Mouse (Mus musculus) lung, adult 2 months (tissue): ENCODE measurements around the gene Itch. TPM values are rescaled to one million over a fixed set of nuclear protein-coding genes. Genes with fewer than 3 reads are reported as not detected.

Source experiments
- DNase-seq: peaks from one replicate; pipeline ENCODE4 v3.0.0; 2022
- H3K4me1 ChIP-seq: fragments of 200-500 bp; 2 replicates; pipeline ENCODE4 v1.6.1; 2011; ENCODE audit warnings: low read length; ENCODE audit not compliant: control insufficient read depth, insufficient read depth
- H3K4me3 ChIP-seq: fragments of 200-500 bp; replicated peaks from 2 replicates; pipeline ENCODE3; 2011; ENCODE audit warnings: low read depth, mild to moderate bottlenecking, control low read depth, low read length; ENCODE audit errors: extremely low read depth
- CTCF ChIP-seq: fragments of 200-500 bp; IDR thresholded peaks from 2 replicates; pipeline ENCODE4 v1.5.1; 2011; ENCODE audit warnings: mild to moderate bottlenecking, low read length, control low read depth; ENCODE audit not compliant: insufficient read depth
- POLR2A ChIP-seq: fragments of 200-500 bp; IDR thresholded peaks from 2 replicates; pipeline ENCODE4 v1.6.1; 2011; ENCODE audit warnings: low read depth, mild to moderate bottlenecking, control low read depth, low read length, borderline replicate concordance; ENCODE audit errors: extremely low read depth
- WGBS: fragments of 180-500 bp; shearing (Covaris S2); methylation state at CpG from one replicate; pipeline ENCODE4 v1.1.7; 2018; 5-methylcytosine and 5-hydroxymethylcytosine counted together
- polyA plus RNA-seq: library from polyadenylated mRNA; depleted of rRNA; stranded (reverse); fragments of >200 nt; gene quantifications from 2 replicates; pipeline ENCODE4 v1.2.3, GENCODE M21; 2012; rRNA removed

Gene Itch
- polyA plus RNA-seq, 1 experiment: 12.0 TPM

DNA sequence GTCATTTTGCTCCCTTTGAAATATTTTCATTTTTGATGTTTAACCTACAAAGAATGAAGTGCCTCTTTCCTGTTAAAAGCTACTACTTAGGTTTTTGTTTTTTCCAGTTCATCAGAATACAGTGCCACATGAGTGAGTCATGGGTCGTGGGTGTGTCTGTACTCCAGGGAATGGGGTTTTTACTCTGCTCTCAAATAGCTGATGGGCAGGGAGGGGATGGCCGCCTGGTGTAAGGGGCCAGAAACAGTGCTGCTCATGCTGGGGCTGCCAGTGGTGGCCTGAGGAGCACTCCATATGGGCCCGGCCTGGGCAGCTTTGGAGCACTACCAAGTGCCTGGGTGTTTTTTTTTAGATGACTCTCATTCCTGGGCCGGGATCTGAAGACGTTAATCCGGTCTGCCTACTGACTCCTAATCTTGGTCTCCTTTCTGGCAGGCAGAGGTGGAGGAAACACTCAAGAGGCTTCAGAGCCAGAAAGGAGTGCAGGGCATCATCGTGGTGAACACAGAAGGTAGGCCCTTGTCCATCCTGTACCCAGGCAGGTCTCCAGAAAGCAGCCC, 109.1 kb downstream of the Itch start:
- TF ChIP-seq POLR2A: no peak
- no peak for TF ChIP-seq CTCF
- peaks cover 17% of the 10 kb centered on the region for H3K4me1 ChIP-seq
- no peak overlapping the region for H3K4me3 ChIP-seq
- DNase-seq: peak; percentile 23
- 49% methylated on average over 7 of the region's 7 CpGs for WGBS

DNA sequence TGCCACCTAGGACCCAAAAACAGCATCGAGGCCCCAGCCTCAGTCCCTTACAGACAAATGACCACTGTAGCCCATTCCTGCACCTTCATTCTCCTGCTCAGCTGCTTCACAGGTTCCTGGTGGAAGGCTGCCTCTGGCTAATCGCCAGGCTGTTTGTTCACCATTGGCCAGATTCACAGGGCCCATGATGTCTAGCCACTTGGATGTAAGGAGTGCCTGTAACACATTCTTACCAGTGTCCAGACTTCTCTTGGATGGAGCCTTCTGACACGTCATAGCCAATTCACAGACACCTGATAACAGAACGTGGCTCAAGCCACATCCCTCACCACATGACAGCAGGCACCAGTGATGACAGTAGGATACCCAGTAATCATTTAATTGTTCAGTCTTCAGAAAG, 112.9 kb downstream of the Itch start:
- peaks cover 8% of the 10 kb centered on the region for H3K4me1 ChIP-seq
- TF ChIP-seq CTCF: no peak
- TF ChIP-seq POLR2A: no peak
- 74% methylated on average over 4 of the region's 4 CpGs for whole genome bisulfite sequencing
- DNase-seq: no peak
- no peak overlapping the region for H3K4me3 ChIP-seq

DNA sequence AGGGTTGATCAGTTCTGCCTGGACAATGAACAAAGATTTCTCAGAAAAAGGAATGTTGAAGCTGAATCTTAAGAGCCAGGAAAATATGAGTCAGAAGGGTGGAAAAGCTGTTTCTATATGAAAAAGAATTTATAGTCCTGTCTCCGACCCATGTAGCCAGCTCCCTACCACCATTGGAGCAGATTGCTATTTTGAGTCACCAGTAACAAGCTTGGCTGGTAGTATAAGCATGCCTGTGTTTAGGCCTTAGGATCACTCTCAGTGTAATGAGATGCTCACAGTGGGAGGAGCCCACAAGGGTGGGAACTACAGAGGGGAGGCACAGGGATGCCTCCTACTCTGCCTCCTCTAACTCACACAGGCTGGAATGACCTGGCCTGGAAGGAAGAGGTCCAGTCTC, 114.9 kb downstream of the Itch start:
- WGBS: 95% methylated on average over 1 of the region's 1 CpGs
- Histone ChIP-seq H3K4me1 (no peaks in the 10 kb centered on the region), H3K4me3 (no peak overlapping the region)
- no peak for DNase-seq
- TF ChIP-seq CTCF (no peak), POLR2A (no peak)

DNA sequence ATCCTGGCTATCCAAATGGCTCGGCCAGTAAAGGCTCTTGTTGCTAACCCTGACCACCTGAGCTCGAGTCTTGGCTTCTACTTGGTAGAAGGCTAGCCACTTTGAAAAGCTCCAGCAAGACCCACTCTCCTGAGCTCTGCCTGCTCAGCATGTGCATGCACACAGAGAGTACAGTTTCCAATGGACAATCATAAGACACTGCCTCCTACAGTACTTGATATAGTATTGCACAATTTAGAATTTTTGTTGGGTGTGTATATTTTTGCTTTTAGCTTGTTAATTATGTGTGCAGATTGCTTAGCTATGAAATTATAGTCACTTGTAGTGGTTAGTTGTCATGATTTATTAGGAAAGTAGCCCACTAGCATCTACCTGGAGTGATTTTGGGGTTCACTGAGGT, 115.4 kb downstream of the Itch start:
- H3K4me3 ChIP-seq: no peak overlapping the region
- no peak for DNase-seq
- H3K4me1 ChIP-seq: no peaks in the 10 kb centered on the region
- TF ChIP-seq POLR2A (no peak), CTCF (no peak)
- WGBS: 89% methylated on average over 2 of the region's 2 CpGs

DNA sequence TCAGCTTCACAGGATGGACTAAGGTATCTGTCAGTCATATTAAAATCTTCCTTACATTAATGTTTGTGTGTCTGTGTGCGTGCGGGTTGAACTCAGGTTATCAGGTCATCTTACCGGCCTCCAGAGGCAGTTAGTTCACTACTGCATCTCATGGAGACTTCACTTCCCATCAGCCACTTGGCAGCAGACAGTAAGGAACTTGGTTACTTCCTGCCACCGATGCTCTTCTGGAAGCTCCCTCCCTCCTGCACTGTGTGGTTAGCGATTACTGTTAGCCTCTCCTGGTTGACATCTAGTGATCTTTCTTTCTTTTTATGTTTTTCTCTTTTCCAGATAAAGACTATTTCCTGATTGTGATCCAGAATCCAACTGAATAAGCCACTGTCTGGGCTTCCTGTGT, 116.3 kb downstream of the Itch start:
- no peak for DNase-seq
- TF ChIP-seq CTCF (no peak), POLR2A (no peak)
- no peak overlapping the region for H3K4me3 ChIP-seq
- H3K4me1 ChIP-seq: no peaks in the 10 kb centered on the region
- 80% methylated on average over 5 of the region's 5 CpGs for WGBS

DNA sequence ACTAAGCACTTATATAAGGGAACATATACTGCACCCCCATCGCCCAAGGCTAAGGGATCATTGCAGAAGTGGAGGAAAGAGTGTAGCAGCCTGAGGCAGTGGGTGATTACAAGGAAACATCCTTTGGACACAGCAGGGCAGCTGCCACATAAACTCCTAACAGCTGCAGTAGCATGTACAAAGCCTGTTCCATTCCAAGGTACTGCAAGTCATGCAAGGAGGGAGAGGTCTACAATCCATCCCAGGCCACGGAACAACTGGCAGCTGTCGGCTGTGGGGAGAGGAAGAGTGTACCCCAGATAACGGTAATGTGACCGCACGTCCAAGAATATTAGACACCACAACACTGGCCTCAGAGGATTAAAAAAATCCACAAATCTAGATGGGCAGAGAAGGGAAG, 132.2 kb downstream of the Itch start:
- TF ChIP-seq CTCF: no peak
- no peak for TF ChIP-seq POLR2A
- H3K4me1 ChIP-seq: no peaks in the 10 kb centered on the region
- WGBS: 87% methylated on average over 6 of the region's 6 CpGs
- no peak overlapping the region for H3K4me3 ChIP-seq
- DNase-seq: no peak

DNA sequence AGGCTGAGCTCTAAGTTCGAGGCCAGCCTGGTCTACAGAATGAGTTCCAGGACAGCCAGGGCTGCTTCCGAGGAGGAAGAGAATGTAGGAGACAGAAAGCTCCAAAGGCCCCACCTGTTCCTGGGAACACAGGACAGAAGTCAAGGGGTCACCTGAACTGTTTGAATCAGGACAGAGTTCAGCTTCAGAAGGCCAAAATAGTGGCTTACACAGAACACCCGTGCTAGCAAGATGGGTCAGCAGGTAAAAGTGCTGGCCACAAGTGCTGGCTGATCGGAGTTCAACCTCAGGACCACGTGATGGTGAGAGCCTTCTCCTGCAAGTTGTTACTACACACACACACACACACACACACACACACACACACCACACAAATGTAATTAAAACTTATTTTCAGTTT, 133.6 kb downstream of the Itch start:
- 82% methylated on average over 5 of the region's 5 CpGs for WGBS
- H3K4me3 ChIP-seq: no peak overlapping the region
- H3K4me1 ChIP-seq: no peaks in the 10 kb centered on the region
- no peak for TF ChIP-seq CTCF
- no peak for TF ChIP-seq POLR2A
- DNase-seq: no peak

DNA sequence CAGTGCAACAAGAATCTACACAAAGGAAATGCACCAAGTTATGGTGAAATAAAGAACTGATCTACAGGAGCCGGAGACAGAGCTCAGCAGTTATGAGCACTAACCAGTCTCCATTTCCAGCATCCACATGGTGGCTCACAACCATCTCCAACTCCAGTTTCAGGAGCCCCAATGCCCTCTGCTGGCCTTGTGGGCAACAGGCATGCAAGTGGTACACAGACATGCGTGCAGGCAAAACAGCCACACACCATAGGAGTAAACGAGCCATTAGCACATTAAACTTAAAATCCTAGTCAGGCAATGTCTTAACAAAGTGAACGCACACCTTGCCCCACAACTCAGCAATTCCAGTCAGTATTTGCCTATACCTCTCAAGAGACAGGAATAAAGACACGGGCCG, 138.6 kb downstream of the Itch start:
- H3K4me3 ChIP-seq: no peak overlapping the region
- TF ChIP-seq CTCF (peak; percentile 53; the same call in 1 of the 2 replicates), POLR2A (no peak)
- DNase-seq: no peak
- H3K4me1 ChIP-seq: no peaks in the 10 kb centered on the region; the same call in 1 of the 2 replicates
- 81% methylated on average over 6 of the region's 6 CpGs for WGBS

DNA sequence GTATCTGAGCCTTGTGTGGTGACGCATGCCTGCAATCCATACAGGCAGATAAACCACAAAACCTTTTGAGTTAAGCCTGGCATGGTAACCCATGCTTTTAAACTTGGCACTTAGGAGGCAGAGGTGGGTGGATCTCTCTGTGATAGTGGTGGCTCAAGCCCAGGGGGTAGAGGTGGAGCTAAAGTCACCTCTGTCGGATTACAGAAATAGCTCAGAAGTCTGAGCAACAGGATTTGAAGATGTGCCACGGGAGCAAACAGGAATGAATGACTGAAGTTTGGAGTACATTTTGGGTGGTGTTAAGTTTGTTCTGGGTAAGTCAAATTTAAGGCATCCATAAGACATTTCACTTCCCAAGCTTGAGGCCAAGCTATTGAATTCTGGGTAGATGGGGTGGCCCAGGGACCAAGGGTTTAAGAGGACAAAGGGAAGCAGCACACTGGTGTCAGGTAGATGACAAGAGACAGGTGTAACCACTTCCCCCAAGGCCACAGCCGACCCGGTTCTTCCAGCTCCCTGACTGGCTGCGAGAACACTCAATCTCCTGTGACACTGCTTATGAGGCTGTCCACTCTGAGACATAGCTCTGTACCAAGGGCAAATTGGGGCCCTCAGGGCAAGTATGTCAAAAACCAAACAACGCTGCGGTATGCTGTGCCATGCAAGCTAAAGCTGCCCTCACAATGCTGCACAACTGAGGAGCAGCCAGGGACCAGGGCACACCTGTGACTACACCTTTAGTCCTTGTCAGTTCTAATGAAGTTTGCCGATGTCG, 139.3 kb downstream of the Itch start:
- 64% methylated on average over 10 of the region's 10 CpGs for WGBS
- Histone ChIP-seq H3K4me3 (no peak overlapping the region), H3K4me1 (peaks cover 4% of the 10 kb centered on the region)
- TF ChIP-seq CTCF: no peak
- no peak for TF ChIP-seq POLR2A
- DNase-seq: no peak

DNA sequence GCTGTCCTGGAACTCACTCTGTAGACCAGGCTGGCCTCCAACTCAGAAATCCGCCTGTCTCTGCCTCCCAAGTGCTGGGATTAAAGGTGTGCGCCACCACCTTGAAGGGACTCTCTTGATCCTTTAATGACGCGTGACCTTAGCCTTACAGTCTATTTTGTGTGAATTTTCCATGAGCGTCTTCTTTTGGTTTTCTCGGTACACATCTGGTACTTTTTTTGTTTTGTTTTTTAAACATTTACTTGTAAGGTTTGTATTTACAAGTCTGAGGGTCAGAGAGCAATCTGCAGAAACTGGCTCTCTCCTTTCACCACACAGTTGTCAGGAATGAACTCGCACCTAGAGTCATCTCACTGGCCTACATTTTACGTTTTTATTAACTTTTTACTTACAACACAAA, 140.3 kb downstream of the Itch start:
- H3K4me3 ChIP-seq: no peak overlapping the region
- no peak for TF ChIP-seq POLR2A
- no peak for TF ChIP-seq CTCF
- peaks cover 9% of the 10 kb centered on the region for H3K4me1 ChIP-seq
- DNase-seq: no peak
- 85% methylated on average over 8 of the region's 8 CpGs for WGBS

DNA sequence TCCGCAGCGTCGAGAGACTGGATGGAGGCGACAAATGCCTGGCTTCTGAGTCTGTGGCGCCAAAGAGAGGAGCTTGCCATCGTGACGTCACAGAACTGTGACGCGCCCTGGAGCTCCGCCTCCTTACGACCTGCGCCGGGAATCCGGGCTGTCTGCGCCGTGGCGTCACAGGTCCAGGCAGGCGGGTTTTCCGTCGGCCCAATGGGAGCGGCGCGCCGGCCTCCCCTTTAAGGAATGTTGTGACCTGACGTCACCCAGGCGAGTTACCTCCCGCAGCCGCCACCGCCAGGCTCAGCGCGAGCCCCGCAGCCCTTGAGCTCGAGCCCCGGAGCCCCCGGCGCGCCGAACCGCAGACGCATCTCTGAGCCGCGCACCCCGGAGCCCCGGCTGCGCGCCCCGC, 142.9 kb downstream of the Itch start, which contains the start of gene Map1lc3a:
TSS of gene Map1lc3a (plus strand) at position 103 of the 400 bp plus-strand sequence.
- DNase-seq: peak; percentile 95
- no peak for TF ChIP-seq CTCF
- peak; percentile 56; the same call in 1 of the 2 replicates for TF ChIP-seq POLR2A
- H3K4me1 ChIP-seq: peaks cover 9% of the 10 kb centered on the region
- H3K4me3 ChIP-seq: peak within 1 kb of the TSS; percentile 96
- 2% methylated on average over 47 of the region's 47 CpGs for WGBS

Other genes starting within 250 kb of the Itch start
- 4.8 and 9.0 TPM in 2 replicates for gene Eif2s2, start 240.6 kb upstream of the Itch start, polyA plus RNA-seq
- 0.03 and 0.05 TPM in 2 replicates for gene Gm14226, start 115.2 kb upstream of the Itch start, polyA plus RNA-seq
- gene Ahcy, start 59.0 kb upstream of the Itch start, polyA plus RNA-seq: 19.2 and 27.8 TPM in 2 replicates
- gene Dynlrb1, start 103.0 kb downstream of the Itch start, polyA plus RNA-seq: 171 and 226 TPM in 2 replicates
- 359 and 502 TPM in 2 replicates for gene Map1lc3a, start 142.8 kb downstream of the Itch start, polyA plus RNA-seq
- gene Pigu, start 223.9 kb downstream of the Itch start, polyA plus RNA-seq: 33.3 and 42.4 TPM in 2 replicates
- gene Trp53inp2, start 247.6 kb downstream of the Itch start, polyA plus RNA-seq: 184 and 237 TPM in 2 replicates